Mouse (Mus musculus): ENCODE measurements at regions not wholly inside any gene's neighbourhood (a gene's known extent, or its start where the extent isn't known, plus 50 kb on each side); places are given as distances from the start of the nearest gene placed in this dataset.

GRCm38 (mm10) chr2:115250019-115250807, 331.3 kb upstream of the BC052040 start:
- Histone ChIP-seq H3K4me3 (no peak overlapping the region), H3K9me3 (no peaks in the 10 kb centered on the region), H3K4me1 (no peaks in the 10 kb centered on the region), H3K36me3 (no peaks in the 10 kb centered on the region), H3K4me2 (no peak overlapping the region), H3K9ac (no peak overlapping the region), H3K27me3 (replicated peaks) (no peaks in the 10 kb centered on the region), H3K27ac (replicated peaks) (no peak overlapping the region)
- ATAC-seq (ENCODE audit: extremely low read depth, insufficient number of reproducible peaks, low FRiP score, low TSS enrichment) = no peak
- WGBS = 71% methylated on average over 5 of the region's 5 CpGs

GRCm38 (mm10) chr2:115257391-115257790, 324.1 kb upstream of the BC052040 start:
- H3K4me1 ChIP-seq = no peaks in the 10 kb centered on the region
- no peak overlapping the region for H3K27ac ChIP-seq (replicated peaks)
- H3K9ac ChIP-seq = no peak overlapping the region
- no peaks in the 10 kb centered on the region for H3K36me3 ChIP-seq
- H3K9me3 ChIP-seq = no peaks in the 10 kb centered on the region
- H3K4me3 ChIP-seq = no peak overlapping the region
- no peak overlapping the region for H3K4me2 ChIP-seq
- no peaks in the 10 kb centered on the region for H3K27me3 ChIP-seq (replicated peaks)
- no peak for ATAC-seq (ENCODE audit: extremely low read depth, insufficient number of reproducible peaks, low FRiP score, low TSS enrichment)
- 60% methylated on average over 2 of the region's 2 CpGs for WGBS

GRCm38 (mm10) chr2:115268247-115268646, 313.3 kb upstream of the BC052040 start:
- no peaks in the 10 kb centered on the region for H3K27me3 ChIP-seq (replicated peaks)
- H3K9ac ChIP-seq = no peak overlapping the region
- 57% methylated on average over 7 of the region's 7 CpGs for WGBS
- H3K9me3 ChIP-seq = no peaks in the 10 kb centered on the region
- no peak for ATAC-seq (ENCODE audit: extremely low read depth, insufficient number of reproducible peaks, low FRiP score, low TSS enrichment)
- H3K36me3 ChIP-seq = no peaks in the 10 kb centered on the region
- H3K27ac ChIP-seq (replicated peaks) = no peak overlapping the region
- H3K4me3 ChIP-seq = no peak overlapping the region
- H3K4me1 ChIP-seq = no peaks in the 10 kb centered on the region
- no peak overlapping the region for H3K4me2 ChIP-seq

- Histone ChIP-seq H3K36me3 (no peaks in the 10 kb centered on the region), H3K9ac (no peak overlapping the region), H3K9me3 (no peaks in the 10 kb centered on the region), H3K27me3 (replicated peaks) (no peaks in the 10 kb centered on the region), H3K4me1 (peaks cover 12% of the 10 kb centered on the region), H3K4me2 (no peak overlapping the region), H3K27ac (replicated peaks) (no peak overlapping the region), H3K4me3 (no peak overlapping the region)
- no peak for ATAC-seq (ENCODE audit: extremely low read depth, insufficient number of reproducible peaks, low FRiP score, low TSS enrichment)
- WGBS = 63% methylated on average over 4 of the region's 4 CpGs
These were observed 304.1 kb upstream of the BC052040 start for GRCm38 (mm10) chr2:115277421-115277820.

GRCm38 (mm10) chr2:115293020-115293419, 288.5 kb upstream of the BC052040 start:
- Histone ChIP-seq H3K27me3 (replicated peaks) (no peaks in the 10 kb centered on the region), H3K36me3 (no peaks in the 10 kb centered on the region), H3K4me3 (no peak overlapping the region), H3K27ac (replicated peaks) (no peak overlapping the region), H3K9me3 (no peaks in the 10 kb centered on the region), H3K4me2 (no peak overlapping the region), H3K4me1 (no peaks in the 10 kb centered on the region), H3K9ac (no peak overlapping the region)
- WGBS = 61% methylated on average over 2 of the region's 2 CpGs
- ATAC-seq (ENCODE audit: extremely low read depth, insufficient number of reproducible peaks, low FRiP score, low TSS enrichment) = no peak

- Histone ChIP-seq H3K4me2 (no peak overlapping the region), H3K4me1 (no peaks in the 10 kb centered on the region), H3K27me3 (replicated peaks) (no peaks in the 10 kb centered on the region), H3K9ac (no peak overlapping the region), H3K36me3 (no peaks in the 10 kb centered on the region), H3K27ac (replicated peaks) (no peak overlapping the region), H3K9me3 (no peaks in the 10 kb centered on the region), H3K4me3 (no peak overlapping the region)
- ATAC-seq (ENCODE audit: extremely low read depth, insufficient number of reproducible peaks, low FRiP score, low TSS enrichment) = no peak
- 81% methylated on average over 6 of the region's 6 CpGs for WGBS
These were observed 284.1 kb upstream of the BC052040 start for GRCm38 (mm10) chr2:115297463-115297862.

GRCm38 (mm10) chr2:115307248-115307647, 274.3 kb upstream of the BC052040 start:
- ATAC-seq (ENCODE audit: extremely low read depth, insufficient number of reproducible peaks, low FRiP score, low TSS enrichment) = no peak
- Histone ChIP-seq H3K4me1 (peaks cover 10% of the 10 kb centered on the region), H3K36me3 (no peaks in the 10 kb centered on the region), H3K9ac (no peak overlapping the region), H3K27ac (replicated peaks) (no peak overlapping the region), H3K4me3 (no peak overlapping the region), H3K9me3 (no peaks in the 10 kb centered on the region), H3K27me3 (replicated peaks) (no peaks in the 10 kb centered on the region), H3K4me2 (no peak overlapping the region)
- 63% methylated on average over 4 of the region's 4 CpGs for WGBS

- Histone ChIP-seq H3K4me1 (peaks cover 10% of the 10 kb centered on the region), H3K4me2 (no peak overlapping the region), H3K9ac (no peak overlapping the region), H3K4me3 (no peak overlapping the region), H3K27ac (replicated peaks) (peak overlapping the region; percentile 43), H3K36me3 (no peaks in the 10 kb centered on the region), H3K9me3 (no peaks in the 10 kb centered on the region), H3K27me3 (replicated peaks) (no peaks in the 10 kb centered on the region)
- ATAC-seq (ENCODE audit: extremely low read depth, insufficient number of reproducible peaks, low FRiP score, low TSS enrichment) = no peak
- 41% methylated on average over 4 of the region's 4 CpGs for WGBS
These were observed 271.5 kb upstream of the BC052040 start for GRCm38 (mm10) chr2:115309856-115310631.

- no peaks in the 10 kb centered on the region for H3K9me3 ChIP-seq
- no peak overlapping the region for H3K27ac ChIP-seq (replicated peaks)
- no peaks in the 10 kb centered on the region for H3K36me3 ChIP-seq
- H3K4me1 ChIP-seq = no peaks in the 10 kb centered on the region
- no peak overlapping the region for H3K4me2 ChIP-seq
- no peak overlapping the region for H3K4me3 ChIP-seq
- 56% methylated on average over 3 of the region's 3 CpGs for WGBS
- no peak for ATAC-seq (ENCODE audit: extremely low read depth, insufficient number of reproducible peaks, low FRiP score, low TSS enrichment)
- no peaks in the 10 kb centered on the region for H3K27me3 ChIP-seq (replicated peaks)
- H3K9ac ChIP-seq = no peak overlapping the region
These were observed 263.0 kb upstream of the BC052040 start for GRCm38 (mm10) chr2:115318551-115318950.

- Histone ChIP-seq H3K27ac (replicated peaks) (no peak overlapping the region), H3K36me3 (no peaks in the 10 kb centered on the region), H3K4me3 (no peak overlapping the region), H3K9ac (no peak overlapping the region), H3K4me1 (no peaks in the 10 kb centered on the region), H3K4me2 (no peak overlapping the region), H3K27me3 (replicated peaks) (no peaks in the 10 kb centered on the region), H3K9me3 (no peaks in the 10 kb centered on the region)
- no peak for ATAC-seq (ENCODE audit: extremely low read depth, insufficient number of reproducible peaks, low FRiP score, low TSS enrichment)
- 42% methylated on average over 5 of the region's 5 CpGs for WGBS
These were observed 258.9 kb upstream of the BC052040 start for GRCm38 (mm10) chr2:115322582-115322981.

GRCm38 (mm10) chr2:115326526-115326925, 255.0 kb upstream of the BC052040 start:
- no peaks in the 10 kb centered on the region for H3K36me3 ChIP-seq
- no peak overlapping the region for H3K27ac ChIP-seq (replicated peaks)
- H3K9me3 ChIP-seq = no peaks in the 10 kb centered on the region
- no peaks in the 10 kb centered on the region for H3K4me1 ChIP-seq
- H3K9ac ChIP-seq = no peak overlapping the region
- no peak overlapping the region for H3K4me3 ChIP-seq
- no peaks in the 10 kb centered on the region for H3K27me3 ChIP-seq (replicated peaks)
- H3K4me2 ChIP-seq = no peak overlapping the region
- ATAC-seq (ENCODE audit: extremely low read depth, insufficient number of reproducible peaks, low FRiP score, low TSS enrichment) = no peak
- WGBS = 78% methylated on average over 2 of the region's 2 CpGs

- Histone ChIP-seq H3K4me1 (peaks cover 8% of the 10 kb centered on the region), H3K4me2 (no peak overlapping the region), H3K36me3 (no peaks in the 10 kb centered on the region), H3K4me3 (no peak overlapping the region), H3K27ac (replicated peaks) (no peak overlapping the region), H3K9ac (no peak overlapping the region), H3K27me3 (replicated peaks) (no peaks in the 10 kb centered on the region), H3K9me3 (no peaks in the 10 kb centered on the region)
- ATAC-seq (ENCODE audit: extremely low read depth, insufficient number of reproducible peaks, low FRiP score, low TSS enrichment) = no peak
- WGBS = 42% methylated on average over 7 of the region's 7 CpGs
These were observed 243.3 kb upstream of the BC052040 start for GRCm38 (mm10) chr2:115338178-115338577.

All from heart, embryonic 13.5 days (tissue).